Mouse (Mus musculus): ENCODE results near the gene Dlx4. TPM values are rescaled to one million over a fixed set of nuclear protein-coding genes. Genes with fewer than 3 reads are reported as not detected.

Dlx4 gene
- polyA plus RNA-seq, 1 experiment from 2014 or later = not detected

DNA sequence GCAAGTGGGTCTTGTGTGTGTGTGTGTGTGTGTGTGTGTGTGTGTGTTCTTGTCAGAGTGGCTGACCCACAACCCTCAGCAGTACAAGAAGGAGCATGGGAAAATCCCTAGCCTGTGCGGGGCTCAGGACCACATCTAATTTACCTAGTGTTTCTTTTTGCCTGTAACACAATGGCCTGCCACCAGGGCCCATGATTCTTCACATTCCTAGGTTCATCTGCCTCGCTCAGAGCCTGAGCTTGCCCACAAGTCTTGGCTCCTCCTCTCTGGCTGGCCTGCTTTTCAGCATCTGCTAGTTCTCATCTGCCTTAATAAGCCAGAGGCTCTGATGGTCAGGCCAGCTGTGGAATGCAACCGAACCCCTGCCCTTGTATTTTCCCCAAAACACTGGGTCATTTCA, 45.7 kb downstream of the Dlx4 start:
- no peaks in the 10 kb centered on the region for H3K27me3 ChIP-seq (ENCODE audit: control insufficient read depth, insufficient read depth, low read length)
- no peak overlapping the region for H3K4me2 ChIP-seq
- H3K9ac ChIP-seq (ENCODE audit: low read length) = no peak overlapping the region
- H3K27ac ChIP-seq (ENCODE audit: low read depth, low read length) = no peak overlapping the region
- H3K4me3 ChIP-seq (ENCODE audit: low read depth, low read length) = no peak overlapping the region
- H3K9me3 ChIP-seq (ENCODE audit: control insufficient read depth, low read length) = no peaks in the 10 kb centered on the region
- no peaks in the 10 kb centered on the region for H3K36me3 ChIP-seq (ENCODE audit: control insufficient read depth, insufficient read depth, low read length)
- 34% methylated on average over 3 of the region's 3 CpGs for WGBS
- ATAC-seq (ENCODE audit: low FRiP score) (no peak), DNase-seq (ENCODE audit: low spot score, missing footprints) (no peak)
- H3K4me1 ChIP-seq (ENCODE audit: control insufficient read depth, insufficient read depth, low read length) = peaks cover 3% of the 10 kb centered on the region; the same call in 1 of the 2 replicates

DNA sequence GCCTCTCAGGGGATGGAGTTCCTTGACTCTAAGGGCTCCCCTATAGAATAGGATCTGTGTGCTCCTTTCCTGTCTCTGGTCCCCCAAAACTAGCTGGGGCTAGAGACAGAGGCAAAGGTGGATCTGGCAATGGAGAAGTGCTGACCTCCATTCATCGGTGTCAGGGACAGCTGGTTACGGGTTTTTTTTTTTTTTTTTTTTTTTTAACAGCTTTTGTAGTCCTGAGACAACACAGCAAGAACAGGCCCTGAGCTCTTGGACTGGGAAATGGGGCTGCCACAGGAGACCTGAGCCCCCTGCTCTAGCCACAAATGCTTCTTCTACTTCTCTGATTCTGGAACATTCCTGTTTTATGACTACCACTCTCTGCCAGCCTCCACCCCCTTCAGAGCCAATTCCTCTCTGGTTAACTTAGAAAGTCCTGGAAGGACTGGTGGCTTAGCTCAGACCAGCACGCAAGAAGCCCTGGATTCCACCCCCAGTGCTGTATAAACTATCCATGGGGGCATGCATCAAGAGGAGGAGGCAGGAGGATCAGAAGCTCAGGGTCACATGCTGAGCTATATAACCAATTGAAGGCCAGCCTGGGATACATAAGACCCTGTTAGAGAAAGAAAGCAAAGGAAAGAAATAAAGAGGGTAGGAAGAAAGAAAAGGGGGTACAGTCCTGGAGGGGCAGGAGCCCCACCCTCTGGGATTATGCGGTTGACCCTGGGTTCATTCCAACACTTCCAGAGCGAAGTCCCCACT, 47.5 kb downstream of the Dlx4 start:
- H3K27ac ChIP-seq (ENCODE audit: low read depth, low read length) = no peak overlapping the region
- no peak for ATAC-seq (ENCODE audit: low FRiP score)
- DNase-seq (ENCODE audit: low spot score, missing footprints) = no peak
- no peaks in the 10 kb centered on the region; the same call in 1 of the 2 replicates for H3K4me1 ChIP-seq (ENCODE audit: control insufficient read depth, insufficient read depth, low read length)
- H3K4me3 ChIP-seq (ENCODE audit: low read depth, low read length) = no peak overlapping the region
- no peak overlapping the region for H3K9ac ChIP-seq (ENCODE audit: low read length)
- no peaks in the 10 kb centered on the region for H3K27me3 ChIP-seq (ENCODE audit: control insufficient read depth, insufficient read depth, low read length)
- H3K36me3 ChIP-seq (ENCODE audit: control insufficient read depth, insufficient read depth, low read length) = no peaks in the 10 kb centered on the region
- H3K9me3 ChIP-seq (ENCODE audit: control insufficient read depth, low read length) = no peaks in the 10 kb centered on the region
- no peak overlapping the region for H3K4me2 ChIP-seq
- WGBS = 75% methylated on average over 5 of the region's 5 CpGs

DNA sequence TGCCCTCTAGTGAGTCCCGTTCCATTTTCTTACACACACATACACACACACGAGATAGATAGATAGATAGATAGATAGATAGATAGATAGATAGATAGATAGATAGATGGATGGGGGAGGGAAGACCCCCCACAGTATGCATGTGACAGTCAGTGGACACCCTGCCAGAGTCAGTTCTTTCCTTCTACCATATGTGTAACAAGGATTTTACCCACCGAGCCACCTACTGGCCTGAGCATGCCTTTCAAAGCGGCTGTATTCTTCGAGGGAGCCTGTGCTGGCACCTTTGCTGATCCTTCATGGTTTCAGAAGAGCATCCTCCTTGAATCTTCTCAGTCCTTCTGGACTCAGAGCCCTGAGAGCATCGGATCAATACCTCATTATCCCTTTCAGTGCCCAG, 48.2 kb downstream of the Dlx4 start:
- H3K36me3 ChIP-seq (ENCODE audit: control insufficient read depth, insufficient read depth, low read length) = no peaks in the 10 kb centered on the region
- WGBS = 66% methylated on average over 6 of the region's 6 CpGs
- H3K27me3 ChIP-seq (ENCODE audit: control insufficient read depth, insufficient read depth, low read length) = no peaks in the 10 kb centered on the region
- no peak overlapping the region for H3K4me3 ChIP-seq (ENCODE audit: low read depth, low read length)
- no peak for DNase-seq (ENCODE audit: low spot score, missing footprints)
- no peak overlapping the region for H3K27ac ChIP-seq (ENCODE audit: low read depth, low read length)
- H3K9me3 ChIP-seq (ENCODE audit: control insufficient read depth, low read length) = no peaks in the 10 kb centered on the region
- H3K9ac ChIP-seq (ENCODE audit: low read length) = no peak overlapping the region
- ATAC-seq (ENCODE audit: low FRiP score) = no peak
- H3K4me2 ChIP-seq = no peak overlapping the region
- no peaks in the 10 kb centered on the region; the same call in 1 of the 2 replicates for H3K4me1 ChIP-seq (ENCODE audit: control insufficient read depth, insufficient read depth, low read length)

DNA sequence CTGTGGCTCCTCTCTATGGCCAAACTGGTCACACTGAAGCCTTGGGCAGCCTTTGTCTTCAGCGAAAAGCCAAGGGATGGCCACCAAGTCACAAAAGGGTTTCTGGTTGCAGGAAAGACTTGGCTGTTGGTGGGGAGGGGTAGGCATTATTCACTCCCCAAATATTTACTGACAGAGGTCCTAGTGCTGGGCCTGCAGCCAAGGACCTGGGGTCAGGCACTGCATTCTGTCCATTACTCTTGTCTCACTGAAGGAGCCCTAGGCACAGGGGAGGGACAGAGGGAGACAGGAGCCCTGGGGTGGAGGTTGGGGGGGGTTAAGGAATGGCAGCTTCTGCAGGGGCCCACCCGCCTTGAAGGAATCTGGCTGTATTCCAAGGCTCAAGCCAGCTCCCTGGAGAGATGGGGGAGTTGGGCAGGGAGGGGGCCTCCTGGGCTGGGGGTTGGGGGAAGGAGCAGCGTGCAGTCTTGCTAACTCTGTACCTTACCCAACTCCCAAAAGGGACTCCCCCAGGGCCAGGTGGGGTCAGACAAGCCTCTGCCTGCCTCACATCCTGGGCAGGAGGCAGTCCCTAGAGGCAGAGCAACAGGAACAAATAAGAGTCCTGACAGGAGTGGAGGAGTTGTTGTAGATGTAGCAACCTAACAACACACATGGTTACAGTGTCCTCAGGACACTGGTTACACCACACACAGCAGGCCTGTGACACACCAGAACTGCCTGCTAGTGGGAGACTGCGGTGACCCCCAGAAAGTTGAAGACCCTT, 49.3 kb downstream of the Dlx4 start:
- no peak for DNase-seq (ENCODE audit: low spot score, missing footprints)
- H3K9me3 ChIP-seq (ENCODE audit: control insufficient read depth, low read length) = no peaks in the 10 kb centered on the region
- H3K4me3 ChIP-seq (ENCODE audit: low read depth, low read length) = no peak overlapping the region
- H3K27ac ChIP-seq (ENCODE audit: low read depth, low read length) = no peak overlapping the region
- H3K27me3 ChIP-seq (ENCODE audit: control insufficient read depth, insufficient read depth, low read length) = no peaks in the 10 kb centered on the region
- H3K9ac ChIP-seq (ENCODE audit: low read length) = peak overlapping the region; percentile 5; the same call in 1 of the 2 replicates
- no peaks in the 10 kb centered on the region; the same call in 1 of the 2 replicates for H3K4me1 ChIP-seq (ENCODE audit: control insufficient read depth, insufficient read depth, low read length)
- WGBS = 63% methylated on average over 4 of the region's 4 CpGs
- no peak for ATAC-seq (ENCODE audit: low FRiP score)
- no peaks in the 10 kb centered on the region for H3K36me3 ChIP-seq (ENCODE audit: control insufficient read depth, insufficient read depth, low read length)
- H3K4me2 ChIP-seq = no peak overlapping the region

DNA sequence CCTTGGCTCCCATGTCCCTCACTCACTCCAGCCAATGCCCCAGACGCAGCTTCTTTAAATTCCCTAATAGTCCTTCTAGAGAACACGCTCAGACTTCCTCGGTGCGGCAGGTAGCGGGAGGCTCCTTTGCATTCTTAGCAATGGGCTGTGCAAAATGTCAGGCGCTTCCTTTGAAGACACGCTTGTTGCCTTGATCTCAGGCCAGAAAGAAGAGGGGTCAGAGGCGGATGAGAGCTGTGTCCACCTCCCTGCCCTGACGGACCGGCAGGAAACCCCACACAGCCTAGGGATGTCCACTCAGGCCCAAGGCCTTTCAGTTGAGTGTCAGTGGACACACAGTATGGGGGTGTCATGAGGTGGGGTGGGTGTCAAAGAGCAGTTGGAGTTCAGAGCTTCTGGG, 50.5 kb downstream of the Dlx4 start:
- no peaks in the 10 kb centered on the region for H3K36me3 ChIP-seq (ENCODE audit: control insufficient read depth, insufficient read depth, low read length)
- no peaks in the 10 kb centered on the region for H3K9me3 ChIP-seq (ENCODE audit: control insufficient read depth, low read length)
- DNase-seq (ENCODE audit: low spot score, missing footprints) (no peak), ATAC-seq (ENCODE audit: low FRiP score) (no peak)
- H3K4me1 ChIP-seq (ENCODE audit: control insufficient read depth, insufficient read depth, low read length) = no peaks in the 10 kb centered on the region; the same call in 1 of the 2 replicates
- no peak overlapping the region for H3K9ac ChIP-seq (ENCODE audit: low read length)
- H3K4me2 ChIP-seq = no peak overlapping the region
- H3K27ac ChIP-seq (ENCODE audit: low read depth, low read length) = no peak overlapping the region
- no peak overlapping the region for H3K4me3 ChIP-seq (ENCODE audit: low read depth, low read length)
- whole genome bisulfite sequencing = 76% methylated on average over 10 of the region's 10 CpGs
- no peaks in the 10 kb centered on the region for H3K27me3 ChIP-seq (ENCODE audit: control insufficient read depth, insufficient read depth, low read length)

DNA sequence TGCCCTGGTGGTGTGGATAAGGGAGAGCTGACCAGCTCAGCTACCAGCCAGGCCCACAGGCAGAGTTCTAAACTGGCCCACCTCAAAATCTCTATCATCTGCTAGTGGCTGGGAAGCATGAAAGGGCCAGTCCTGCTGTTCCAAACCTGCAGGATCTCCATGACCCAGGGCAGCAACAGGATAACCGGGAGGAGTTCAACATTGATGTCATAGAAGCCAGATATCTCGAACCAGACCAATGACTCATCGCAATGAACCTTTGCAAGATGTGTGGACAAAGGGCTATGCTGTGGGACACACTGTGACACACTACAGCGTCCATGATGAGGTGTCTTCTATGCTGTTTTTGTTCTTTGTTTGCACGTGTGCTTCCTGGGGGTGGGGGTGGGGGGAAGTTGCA, 53.0 kb downstream of the Dlx4 start:
- Histone ChIP-seq H3K4me1 (ENCODE audit: control insufficient read depth, insufficient read depth, low read length) (no peaks in the 10 kb centered on the region), H3K36me3 (ENCODE audit: control insufficient read depth, insufficient read depth, low read length) (no peaks in the 10 kb centered on the region), H3K4me3 (ENCODE audit: low read depth, low read length) (no peak overlapping the region), H3K4me2 (no peak overlapping the region), H3K27ac (ENCODE audit: low read depth, low read length) (no peak overlapping the region), H3K9ac (ENCODE audit: low read length) (no peak overlapping the region), H3K9me3 (ENCODE audit: control insufficient read depth, low read length) (no peaks in the 10 kb centered on the region), H3K27me3 (ENCODE audit: control insufficient read depth, insufficient read depth, low read length) (no peaks in the 10 kb centered on the region)
- ATAC-seq (ENCODE audit: low FRiP score) = no peak
- 90% methylated on average over 5 of the region's 5 CpGs for WGBS
- DNase-seq (ENCODE audit: low spot score, missing footprints) = no peak

Other genes with a start within 250 kb of the Dlx4 start
- gene Col1a1, start 210.0 kb downstream of the Dlx4 start, polyA plus RNA-seq (2014; fragmentation: Nextera tagmentation; extraction: Ambion mirVana) = 128 and 136 TPM in 2 replicates
- not detected in 2 replicates for gene Hils1, start 178.7 kb downstream of the Dlx4 start, polyA plus RNA-seq (2014; fragmentation: Nextera tagmentation; extraction: Ambion mirVana)
- gene Sgca, start 169.9 kb downstream of the Dlx4 start, polyA plus RNA-seq (2014; fragmentation: Nextera tagmentation; extraction: Ambion mirVana) = not detected in 2 replicates
- gene Ppp1r9b, start 155.2 kb downstream of the Dlx4 start, polyA plus RNA-seq (2014; fragmentation: Nextera tagmentation; extraction: Ambion mirVana) = 10.5 and 12.4 TPM in 2 replicates
- gene Samd14, start 136.4 kb downstream of the Dlx4 start, polyA plus RNA-seq (2014; fragmentation: Nextera tagmentation; extraction: Ambion mirVana) = 47.3 and 47.8 TPM in 2 replicates
- gene Pdk2, start 104.9 kb downstream of the Dlx4 start, polyA plus RNA-seq (2014; fragmentation: Nextera tagmentation; extraction: Ambion mirVana) = 12.6 and 13.3 TPM in 2 replicates
- 2.9 and 3.0 TPM in 2 replicates for gene Itga3, start 69.5 kb downstream of the Dlx4 start, polyA plus RNA-seq (2014; fragmentation: Nextera tagmentation; extraction: Ambion mirVana)
- 0.59 and 0.65 TPM in 2 replicates for gene Dlx3, start 26.1 kb downstream of the Dlx4 start, polyA plus RNA-seq (2014; fragmentation: Nextera tagmentation; extraction: Ambion mirVana)
- gene Tac4, start 115.3 kb upstream of the Dlx4 start, polyA plus RNA-seq (2014; fragmentation: Nextera tagmentation; extraction: Ambion mirVana) = not detected in 2 replicates
- 75.8 and 80.9 TPM in 2 replicates for gene Kat7, start 164.0 kb upstream of the Dlx4 start, polyA plus RNA-seq (2014; fragmentation: Nextera tagmentation; extraction: Ambion mirVana)
- gene Fam117a, start 190.8 kb upstream of the Dlx4 start, polyA plus RNA-seq (2014; fragmentation: Nextera tagmentation; extraction: Ambion mirVana) = 7.5 and 7.6 TPM in 2 replicates
- 130 and 133 TPM in 2 replicates for gene Slc35b1, start 238.4 kb upstream of the Dlx4 start, polyA plus RNA-seq (2014; fragmentation: Nextera tagmentation; extraction: Ambion mirVana)